Mouse (Mus musculus) spleen, postnatal 36 days (tissue): ENCODE data around the gene 6330409D20Rik.

Source experiments
- DNase-seq, 2 experiments: peaks; one replicate each; pipeline ENCODE4 v3.0.0; 2022; ENCODE audit warnings: low spot score in 2 of 2, mixed read lengths in 1 of 2

Gene 6330409D20Rik

DNA sequence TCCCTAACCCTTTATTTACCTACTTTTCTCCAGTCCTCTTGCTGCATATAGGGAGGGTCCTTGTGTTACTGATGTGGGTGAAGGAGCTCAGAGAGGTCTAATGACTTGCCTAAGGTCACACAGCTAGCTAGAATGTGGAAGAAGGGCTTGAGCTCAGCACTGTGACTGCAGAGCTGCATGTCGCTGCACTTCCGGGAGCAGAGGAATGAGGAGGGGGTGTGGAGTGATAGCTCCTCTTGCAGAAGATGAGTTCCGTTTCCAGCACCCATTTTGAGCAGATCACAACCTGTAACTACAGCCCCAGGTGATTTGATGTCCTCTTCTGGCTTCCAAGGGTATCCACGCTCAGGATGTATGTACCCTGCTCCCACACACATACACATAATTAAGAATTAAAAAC lies 16.7 kb downstream of the 6330409D20Rik start:
- DNase-seq, result no peak

DNA sequence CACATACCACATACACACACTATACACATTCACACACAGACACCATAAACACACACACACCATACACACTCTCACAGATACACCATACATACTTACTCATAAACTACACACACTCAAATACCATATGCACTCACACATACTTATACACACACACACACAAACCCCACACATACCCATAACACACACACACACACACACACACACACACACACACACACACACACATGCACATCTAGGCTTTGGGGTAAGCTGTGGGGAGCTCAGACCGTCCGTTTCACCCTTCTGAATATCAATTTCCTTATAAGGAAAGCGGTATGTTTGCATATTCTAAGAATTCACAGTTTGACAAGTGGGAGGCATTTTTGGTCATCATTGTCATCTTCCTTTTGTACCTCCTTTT lies 18.2 kb downstream of the 6330409D20Rik start:
- DNase-seq, result no peak

DNA sequence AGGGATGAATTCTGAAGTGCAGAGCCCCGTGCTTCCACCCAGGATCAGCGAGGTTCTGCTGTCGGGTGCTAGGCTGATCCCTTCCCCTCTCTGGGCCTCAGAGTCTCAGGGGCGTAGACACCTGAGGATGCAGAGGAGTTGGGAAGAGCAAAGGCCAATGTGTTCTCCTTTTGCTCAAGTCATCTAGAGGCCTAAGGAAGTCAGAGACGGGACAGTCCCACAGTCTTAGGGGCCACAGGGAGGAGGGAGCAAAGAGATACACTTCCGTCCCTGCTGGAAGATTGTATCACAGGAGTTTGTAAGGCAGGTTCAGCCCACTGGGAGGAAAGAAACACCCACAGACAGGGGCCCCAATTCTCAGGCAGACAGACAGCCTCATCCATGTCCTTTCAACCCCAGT lies 18.8 kb downstream of the 6330409D20Rik start:
- peak; percentile 54 to 61 for DNase-seq

DNA sequence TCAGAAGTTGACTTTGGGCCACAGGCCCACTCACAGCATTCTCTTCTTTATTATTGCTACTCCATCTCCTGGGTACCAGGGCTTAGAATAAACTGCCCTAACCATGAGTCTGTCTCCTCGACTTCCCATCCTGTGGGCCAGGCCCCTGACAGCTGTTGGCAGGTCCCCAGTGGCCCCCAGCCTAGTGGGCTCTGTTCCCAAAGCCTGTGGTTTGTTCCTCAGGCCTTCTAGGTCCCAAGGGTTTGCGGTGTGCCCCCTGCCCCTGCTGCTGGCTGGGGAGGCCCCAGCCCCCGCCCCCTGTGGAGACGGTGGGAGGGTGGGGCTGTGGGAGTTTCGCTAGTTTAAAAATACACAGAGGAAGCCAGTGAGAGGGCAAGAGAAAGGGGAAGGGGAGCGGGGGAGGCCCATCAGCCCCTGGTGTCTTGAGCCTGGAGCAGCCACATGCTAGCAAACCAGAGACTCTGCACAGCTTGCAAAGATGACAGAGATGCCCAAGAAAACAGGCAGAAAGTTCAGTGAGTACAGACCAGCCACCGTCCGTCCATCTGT lies 20.1 kb downstream of the 6330409D20Rik start, which contains the start of gene Sh2d3c:
Sh2d3c (plus strand) TSS at position 375 of the 549 bp plus-strand sequence.
- DNase-seq, result peak; percentile 82 to 84

DNA sequence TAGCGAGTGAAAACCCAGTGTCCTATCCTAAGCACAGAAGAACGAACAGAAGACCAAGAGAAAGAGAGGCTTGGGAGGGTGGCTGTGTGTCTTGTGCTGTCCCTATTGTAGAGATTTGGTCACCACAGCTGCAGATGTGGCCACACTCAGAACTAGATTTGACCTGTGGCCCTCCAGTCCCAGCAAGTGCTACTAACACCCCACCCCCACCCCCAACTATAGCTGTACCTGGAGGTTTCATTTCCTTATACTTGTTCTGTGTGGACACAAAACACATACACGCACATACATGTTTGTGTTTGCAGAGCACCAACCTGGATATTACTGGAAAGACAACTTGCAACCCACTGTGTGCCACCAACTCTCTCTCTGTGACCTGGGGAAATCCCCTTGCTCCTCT lies 20.8 kb downstream of the 6330409D20Rik start:
- DNase-seq, result no peak

DNA sequence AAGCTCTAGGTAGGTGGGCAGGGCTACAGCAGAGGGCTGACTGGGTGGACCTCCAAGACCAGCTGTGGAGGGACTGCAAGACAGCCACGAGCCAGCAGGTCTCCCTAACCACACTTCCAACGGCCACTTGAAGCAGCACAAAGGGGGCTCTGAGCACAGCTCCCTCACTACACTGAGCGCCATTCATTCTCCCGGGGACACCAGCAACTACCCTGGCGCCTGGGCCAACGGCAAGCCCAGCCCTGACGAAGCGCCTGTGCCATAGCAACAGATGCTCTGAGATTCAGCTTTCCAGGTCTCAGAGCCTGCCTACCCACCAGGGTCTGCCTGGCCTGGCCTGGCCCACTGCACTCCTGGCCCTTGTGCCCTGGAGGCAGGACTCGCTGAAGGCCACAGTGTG lies 22.1 kb downstream of the 6330409D20Rik start:
- DNase-seq, result no peak

DNA sequence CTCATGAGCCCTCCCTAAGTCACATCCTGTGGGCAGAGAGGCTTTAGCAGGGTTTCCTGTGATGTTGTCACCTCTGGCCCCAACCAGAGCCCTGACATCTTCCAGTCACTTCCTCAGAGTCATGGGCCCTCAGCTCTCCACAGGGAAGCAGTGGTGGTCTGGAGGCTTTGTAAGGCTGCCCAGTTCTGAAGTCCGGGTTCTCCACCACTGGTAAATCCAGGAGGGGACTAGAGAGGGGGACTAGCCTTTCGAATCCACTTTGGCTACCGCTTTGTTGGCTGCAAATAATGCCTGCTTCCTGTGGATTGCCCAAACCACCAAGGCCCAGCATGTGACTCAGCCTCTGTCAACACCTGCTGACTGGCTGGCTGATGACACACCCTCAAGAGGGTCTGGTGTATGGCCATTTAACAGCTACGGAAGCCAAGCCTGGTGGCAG lies 25.8 kb downstream of the 6330409D20Rik start:
- DNase-seq, result peak; percentile 73 to 78

DNA sequence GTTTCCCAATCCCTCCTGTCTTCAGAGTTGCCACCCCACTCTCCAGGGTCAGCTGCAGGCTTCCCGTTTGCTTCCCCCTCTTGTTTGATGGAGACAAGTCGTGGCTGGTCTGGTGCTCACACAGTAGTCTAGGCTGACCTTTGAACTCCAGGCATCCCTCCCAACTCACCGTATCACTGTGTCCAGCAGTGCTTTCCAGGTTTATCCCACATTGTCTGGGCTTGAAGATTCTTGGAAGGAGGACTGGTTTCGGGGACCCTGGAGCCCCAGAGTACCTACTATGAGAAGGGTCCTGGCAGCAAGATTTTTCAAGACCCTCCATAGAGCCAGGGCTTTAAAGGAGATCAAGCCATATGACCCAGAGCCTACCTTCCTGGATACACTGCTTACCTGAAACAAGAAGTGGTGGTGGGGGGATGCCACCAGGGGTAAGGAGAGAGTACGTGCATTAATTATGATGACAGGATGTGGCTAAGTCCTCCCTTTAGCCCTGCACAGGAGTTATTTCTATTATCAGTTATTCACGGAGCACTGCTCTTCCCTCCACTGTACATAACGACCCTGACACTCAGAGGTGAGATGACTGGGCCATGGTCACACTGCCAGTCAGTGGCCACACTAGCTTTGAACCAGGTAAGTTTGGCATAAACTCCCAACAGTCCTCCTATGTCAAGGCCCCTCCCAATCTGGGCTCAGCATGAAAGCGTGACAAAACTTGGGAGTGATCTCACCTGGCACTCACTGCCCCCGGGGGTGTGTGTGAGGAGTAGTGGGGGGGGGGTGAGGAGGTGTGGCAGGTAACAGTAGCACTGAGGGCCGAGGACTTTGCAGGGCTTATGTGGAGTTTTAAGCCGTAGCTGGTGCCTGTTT lies 26.5 kb downstream of the 6330409D20Rik start:
- DNase-seq, result peak; percentile 50 to 63

DNA sequence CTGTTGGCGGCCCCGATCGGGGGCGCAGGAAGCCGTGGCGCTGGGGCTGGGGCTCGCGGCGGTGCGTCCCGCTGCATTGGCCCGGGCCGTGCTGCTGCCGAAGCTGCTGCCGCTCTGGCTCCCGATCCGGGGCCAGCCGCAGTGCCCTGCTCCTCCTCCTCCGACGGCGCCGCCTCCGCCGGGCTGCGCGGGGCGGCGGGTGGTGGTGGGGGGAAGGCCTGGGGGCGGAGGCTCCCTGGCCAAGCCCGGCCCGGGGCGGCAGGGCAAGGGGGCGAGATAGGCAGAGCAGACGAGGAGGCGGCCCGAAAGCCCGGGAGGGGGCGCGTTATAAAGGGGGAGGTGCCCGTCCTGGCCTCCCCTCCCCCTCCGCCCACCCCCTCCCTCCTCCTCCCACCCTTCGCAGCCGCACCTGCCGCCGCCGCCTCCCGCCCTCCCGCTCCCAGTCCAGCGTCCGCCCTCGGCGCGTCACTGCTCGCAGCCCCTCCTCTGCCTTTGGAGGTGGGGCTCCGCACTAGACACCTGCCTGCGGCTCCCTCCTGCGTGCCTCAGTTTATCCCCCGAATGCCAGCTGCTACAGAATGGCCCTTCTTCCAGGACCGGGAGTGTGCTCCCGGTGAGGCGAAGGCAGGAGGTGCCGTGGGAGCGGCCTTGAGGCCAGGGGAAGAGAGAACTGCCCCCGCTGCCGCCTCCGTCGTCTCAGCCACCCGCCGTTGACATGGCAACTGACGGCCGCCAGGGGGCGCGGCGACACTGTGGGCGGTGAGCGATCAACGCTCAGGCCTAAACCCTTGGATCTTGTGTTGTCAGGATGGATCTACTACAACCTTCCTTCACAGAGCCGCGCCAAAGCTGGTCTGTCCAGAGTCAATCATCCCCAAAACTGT lies 27.6 kb downstream of the 6330409D20Rik start, which contains the start of gene Cdk9:
Cdk9 (minus strand) TSS at position 143 of the 884 bp plus-strand sequence.
- DNase-seq, result peak; percentile 91 to 92

DNA sequence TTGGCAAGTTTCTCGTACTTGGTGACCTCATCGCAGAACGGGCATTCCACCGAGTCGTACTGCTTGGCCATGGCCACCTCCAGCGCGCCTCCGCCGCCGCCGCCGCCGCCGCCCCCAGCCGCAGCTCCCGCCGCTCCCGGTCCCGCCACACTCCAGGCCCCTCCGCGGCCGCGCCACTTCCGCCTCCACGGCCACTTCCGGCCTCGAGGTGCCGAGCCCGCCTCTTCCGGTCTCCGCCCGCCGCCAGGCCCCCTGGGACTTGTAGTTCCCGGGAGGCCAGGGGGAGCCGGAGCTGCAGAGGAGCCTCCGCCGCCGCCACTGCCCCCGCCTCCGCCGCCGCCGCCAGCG lies 28.3 kb downstream of the 6330409D20Rik start:
- DNase-seq, result peak; percentile 95 to 96

DNA sequence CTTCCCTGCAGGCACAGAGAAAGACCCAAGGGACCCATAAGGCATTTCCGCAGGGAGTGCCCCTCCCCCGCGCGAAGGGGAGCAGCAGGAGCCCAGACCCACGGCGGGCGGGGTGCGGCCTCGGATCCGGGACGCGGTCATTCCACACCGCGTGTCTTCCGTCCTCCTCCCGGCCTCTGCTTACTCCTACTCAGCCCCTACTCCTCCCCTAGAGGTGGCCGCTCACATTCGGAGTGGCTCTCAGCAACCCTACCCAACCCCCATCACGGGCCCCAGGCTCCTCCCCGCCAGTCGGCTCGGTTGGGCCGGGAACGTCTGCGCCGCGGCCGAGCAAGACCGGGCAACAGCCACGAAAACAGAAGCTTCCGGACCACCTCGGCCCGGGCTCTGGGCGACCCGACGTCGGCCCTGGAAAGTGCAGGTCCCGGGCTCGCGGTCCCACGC lies 28.7 kb downstream of the 6330409D20Rik start:
- peak; percentile 73 for DNase-seq

DNA sequence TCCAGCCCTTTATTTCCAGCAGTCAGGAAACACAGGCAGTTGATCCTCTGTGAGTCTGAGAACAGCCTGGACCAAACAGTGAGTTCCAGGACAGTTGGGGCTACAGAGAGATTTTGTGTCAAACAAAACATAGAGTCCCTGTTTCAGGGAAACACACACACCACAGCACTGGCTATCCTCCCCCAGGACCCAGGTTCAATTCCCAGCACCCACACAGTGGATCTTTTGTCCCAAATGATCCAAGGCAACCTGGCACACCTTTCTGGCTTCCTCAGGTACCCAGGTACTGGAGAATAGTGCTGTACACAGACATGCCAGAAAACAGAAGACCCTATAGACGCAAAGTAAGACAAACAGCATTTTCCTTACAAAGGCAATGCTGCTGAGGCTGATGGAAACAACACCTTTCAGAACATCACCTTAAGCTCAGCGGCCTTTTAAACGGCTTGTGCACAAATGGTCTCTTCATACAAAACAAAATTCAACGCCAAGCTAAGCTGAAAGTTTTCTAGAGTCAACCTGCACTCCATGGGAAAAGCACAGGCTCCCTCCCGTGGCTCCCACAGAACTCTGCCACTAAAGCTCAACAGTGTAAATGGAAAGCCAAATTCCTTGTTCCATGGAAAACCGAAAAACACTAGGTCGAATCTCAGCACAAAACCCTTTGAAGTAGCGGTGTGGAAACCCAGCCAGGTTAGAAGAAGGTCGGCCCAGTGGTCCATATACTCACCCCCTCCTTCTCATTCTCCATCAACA lies 29.3 kb downstream of the 6330409D20Rik start:
- DNase-seq, result no peak

DNA sequence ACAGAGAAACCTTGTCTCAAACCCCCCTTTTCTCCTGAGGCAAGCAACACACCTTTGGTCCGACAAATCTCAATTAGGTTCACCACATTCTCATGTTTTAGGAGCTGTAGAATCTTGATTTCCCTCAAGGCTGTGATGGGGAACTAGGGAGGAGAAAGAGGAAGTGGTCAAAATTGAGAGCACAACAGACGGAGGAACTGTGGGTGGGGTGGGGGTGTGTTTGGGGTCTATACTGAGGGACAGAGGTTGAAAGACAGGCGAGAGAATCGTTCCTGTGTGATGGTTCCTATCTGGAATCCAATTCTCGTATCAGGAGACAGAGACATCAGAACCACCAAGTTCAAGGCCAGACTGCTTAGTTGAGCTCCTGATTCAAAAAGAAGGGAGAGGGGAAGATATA lies 30.4 kb downstream of the 6330409D20Rik start:
- peak; percentile 74 to 79 for DNase-seq

DNA sequence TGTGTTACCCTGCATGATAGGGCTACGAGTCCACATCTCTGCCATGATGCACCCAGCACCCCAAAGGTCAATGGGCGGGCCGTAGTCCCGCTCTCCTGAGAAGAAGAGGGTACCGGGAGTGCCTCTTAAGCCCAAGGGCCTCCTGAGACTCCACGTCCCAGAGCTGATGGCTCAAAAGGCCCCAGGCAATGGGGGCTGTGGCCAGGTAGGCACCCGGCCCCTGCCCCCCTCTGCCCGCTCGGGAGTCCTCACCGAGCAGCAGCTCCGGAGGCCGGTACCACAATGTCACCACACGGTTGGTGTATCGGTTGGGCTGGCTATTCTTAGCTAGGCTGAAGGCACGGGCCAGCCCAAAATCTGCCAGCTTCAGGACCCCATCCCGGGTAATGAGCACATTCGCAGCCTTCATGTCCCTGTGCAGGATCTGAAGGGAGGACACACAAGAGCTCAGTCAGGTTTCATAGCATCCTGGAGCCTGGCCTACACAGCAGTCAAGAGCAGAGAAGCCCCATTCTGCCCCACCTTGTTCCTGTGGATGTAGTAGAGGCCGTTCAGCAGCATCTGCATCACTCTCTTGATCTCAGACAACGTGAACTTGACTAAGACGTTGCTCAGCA lies 31.2 kb downstream of the 6330409D20Rik start:
- no peak for DNase-seq

DNA sequence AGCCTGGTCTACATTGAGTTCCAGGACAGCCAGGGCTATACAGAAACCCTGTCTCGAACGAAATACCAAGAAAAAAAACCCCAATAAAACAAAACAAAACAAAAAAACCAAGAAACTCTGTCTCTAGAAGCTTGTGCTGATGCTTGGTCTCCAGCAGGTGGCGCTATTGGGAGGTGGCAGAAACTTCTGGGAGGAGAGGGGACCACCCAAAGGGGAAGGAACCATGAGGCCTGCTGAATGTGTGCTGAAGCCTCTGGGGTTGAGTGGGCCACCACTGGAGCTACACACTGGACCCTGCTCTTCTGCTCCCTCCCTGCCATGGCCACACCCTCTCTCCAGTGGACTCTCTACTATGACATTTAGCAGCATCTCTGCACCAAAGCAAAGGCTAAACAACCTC lies 32.2 kb downstream of the 6330409D20Rik start:
- peak; percentile 57 to 61 for DNase-seq

DNA sequence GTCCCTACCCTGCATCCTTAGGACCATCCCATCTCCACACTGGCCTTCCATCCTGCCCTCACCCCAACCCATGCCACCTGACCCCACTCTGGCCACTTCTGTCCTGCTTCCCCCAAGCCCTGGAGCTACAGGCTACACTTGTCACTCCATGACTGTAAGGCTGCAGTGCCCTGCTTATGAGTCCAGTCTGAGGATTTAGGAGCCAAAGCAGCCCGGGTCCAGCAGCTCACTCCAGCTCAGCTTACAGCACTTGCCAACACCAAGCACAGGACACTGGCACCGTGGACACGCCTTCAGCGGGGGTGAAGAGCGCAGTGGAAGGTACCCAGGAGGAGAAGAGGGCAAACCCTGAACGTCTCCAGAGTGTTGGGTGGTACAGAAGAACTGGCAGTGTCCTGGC lies 33.8 kb downstream of the 6330409D20Rik start:
- no peak for DNase-seq

DNA sequence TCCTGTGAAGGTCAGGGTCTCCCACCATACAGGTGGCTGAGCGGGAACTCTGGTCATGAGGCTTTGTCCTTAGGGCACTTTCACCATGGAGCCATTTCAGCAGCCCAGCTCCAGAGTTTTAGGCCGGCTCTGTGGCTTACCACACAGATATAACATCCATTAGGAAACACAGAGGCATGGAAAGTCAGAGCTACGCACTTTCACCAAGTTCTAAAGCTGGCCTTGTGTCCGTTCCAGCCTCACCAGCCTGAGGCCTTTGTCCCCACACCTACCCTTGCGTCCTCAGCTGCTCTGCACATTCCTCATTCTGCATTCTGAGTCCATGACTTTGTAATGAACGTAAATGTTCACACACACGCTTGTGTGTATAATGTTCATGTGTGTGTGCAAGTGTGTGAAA lies 35.8 kb downstream of the 6330409D20Rik start:
- no peak for DNase-seq

DNA sequence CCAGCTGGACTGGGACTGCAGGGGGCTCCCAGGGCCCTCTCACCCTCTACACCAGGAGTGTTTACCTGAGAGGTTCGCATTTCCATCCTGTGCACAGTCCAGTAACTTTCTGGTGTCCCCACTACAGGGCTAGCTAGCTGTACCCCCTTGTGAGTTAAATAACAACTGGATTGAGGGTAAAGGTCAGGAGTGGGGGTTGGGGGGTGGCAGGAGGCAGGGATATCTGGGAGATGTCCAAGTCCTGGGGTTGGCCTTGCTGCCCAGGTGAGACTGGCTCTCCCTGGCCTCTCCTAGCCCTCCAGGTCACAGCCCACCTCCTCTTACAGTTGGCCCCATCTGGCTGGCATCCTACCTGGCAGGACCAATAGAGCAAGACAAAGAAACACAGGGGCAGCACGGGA lies 36.8 kb downstream of the 6330409D20Rik start, which contains the start of gene Fpgs:
Fpgs (minus strand) TSS at position 125 of the 401 bp plus-strand sequence.
- DNase-seq, result no peak

DNA sequence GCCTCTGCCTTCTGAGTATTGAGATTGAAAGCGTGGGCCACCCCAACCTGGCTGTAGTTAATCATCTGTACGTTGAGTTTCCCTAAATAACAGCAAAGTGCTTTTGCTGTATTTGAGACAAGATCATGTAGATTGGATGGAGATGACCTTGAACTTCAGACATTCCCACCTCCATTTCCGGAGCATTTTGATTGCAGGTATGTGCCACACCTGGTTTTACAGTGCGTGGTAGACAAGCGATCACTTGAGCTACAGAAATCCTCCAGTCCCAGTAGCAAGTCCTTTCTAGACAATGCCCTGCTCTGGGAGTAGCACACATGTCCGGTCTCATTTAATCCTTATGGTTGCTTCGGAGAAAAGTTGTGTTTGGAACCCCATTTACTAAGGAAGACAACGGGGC lies 37.8 kb downstream of the 6330409D20Rik start:
- DNase-seq, result no peak

DNA sequence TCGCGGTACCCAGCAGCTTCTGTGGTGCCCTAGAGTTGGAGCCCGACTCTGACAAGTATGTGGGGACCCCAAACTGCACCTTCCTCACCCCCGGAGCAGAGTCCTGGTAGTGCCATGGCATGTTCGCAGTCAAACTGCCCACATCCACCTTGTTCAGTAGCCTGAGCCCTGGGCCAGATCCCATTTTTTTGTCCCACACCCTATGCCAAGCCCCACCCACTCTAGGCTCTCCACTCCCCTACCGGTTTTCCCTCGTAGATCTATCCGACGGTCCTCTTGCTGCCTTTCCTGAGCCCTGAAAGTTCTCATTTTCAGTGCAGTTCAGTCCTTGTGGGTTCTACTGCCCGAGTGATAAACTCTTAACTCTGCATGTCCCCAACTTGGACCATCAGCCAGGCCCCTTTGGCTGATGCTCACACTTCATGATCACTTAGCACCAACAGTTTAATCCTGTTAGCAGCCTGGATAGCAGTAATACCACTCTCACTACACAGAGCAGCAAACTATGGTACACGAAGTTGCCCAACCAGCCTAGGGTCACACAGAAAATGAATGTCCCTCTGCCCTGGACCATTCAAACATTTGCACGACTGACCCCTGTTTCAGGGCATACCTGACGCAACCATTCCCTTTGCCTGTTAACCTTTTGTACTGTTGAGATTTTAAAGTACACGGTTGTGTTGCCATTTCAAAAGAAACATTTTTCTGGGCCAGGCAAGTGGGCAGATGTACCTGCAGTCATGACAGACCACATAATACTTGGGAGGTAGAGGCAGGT lies 39.7 kb downstream of the 6330409D20Rik start:
- no peak for DNase-seq
